Mouse (Mus musculus) lung, adult 2 months (tissue): ENCODE measurements at regions not wholly inside any gene's neighbourhood (a gene's known extent, or its start where the extent isn't known, plus 50 kb on each side); places are given as distances from the start of the nearest gene placed in this dataset.

Source experiments
- CTCF ChIP-seq: fragments of 200-500 bp; IDR thresholded peaks from 2 replicates; pipeline ENCODE4 v1.5.1; 2011; ENCODE audit warnings: mild to moderate bottlenecking, low read length, control low read depth; ENCODE audit not compliant: insufficient read depth
- POLR2A ChIP-seq: fragments of 200-500 bp; IDR thresholded peaks from 2 replicates; pipeline ENCODE4 v1.6.1; 2011; ENCODE audit warnings: low read depth, mild to moderate bottlenecking, control low read depth, low read length, borderline replicate concordance; ENCODE audit errors: extremely low read depth

- TF ChIP-seq CTCF (peak; percentile 80), POLR2A (no peak)
These were observed 716.3 kb upstream of the Intu start for GRCm38 (mm10) chr3:39814814-39815213.
